Mouse (Mus musculus): ENCODE results near the gene Avil. TPM values are rescaled to one million over a fixed set of nuclear protein-coding genes. Genes with fewer than 3 reads are reported as not detected.

The Avil gene
- total and polyA plus RNA-seq, 3 experiments = 10.1 to 49.7 (median 16.0) TPM

DNA sequence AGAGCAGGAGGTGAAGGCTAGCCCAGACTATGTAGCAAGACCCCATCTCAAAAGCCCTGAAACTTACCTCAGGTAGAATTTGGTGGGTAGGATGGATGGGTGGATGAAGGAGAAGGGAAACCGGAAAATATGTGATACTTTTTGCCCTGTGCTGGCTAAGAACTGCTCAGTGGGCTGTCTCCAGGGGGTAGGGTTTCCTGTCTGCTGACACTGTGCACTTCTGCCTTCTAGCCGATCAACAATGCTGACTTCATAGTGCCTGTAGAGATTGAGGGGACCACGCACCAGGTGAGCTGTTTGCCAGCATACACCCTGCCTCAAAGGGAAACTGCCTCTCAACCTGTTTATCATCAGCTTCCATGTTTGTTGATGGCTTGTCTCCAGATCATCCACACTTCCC is 6.9 kb upstream of the Avil start:
- Histone ChIP-seq H3K36me3 (ENCODE audit: control insufficient read depth in 1 of 2, insufficient read depth in 2 of 2, low read length in 2 of 2) (peaks cover 0 to 4% of the 10 kb centered on the region in 2 experiments; a peak in 1 of 4 replicates), H3K27ac (ENCODE audit: control insufficient read depth, low read depth, low read length) (no peak overlapping the region), H3K27me3 (ENCODE audit: control insufficient read depth in 1 of 2, insufficient read depth in 2 of 2, low read length in 2 of 2) (no peaks in the 10 kb centered on the region), H3K9me3 (replicated peaks; ENCODE audit: insufficient read depth, low read length) (no peaks in the 10 kb centered on the region), H3K9ac (ENCODE audit: control insufficient read depth, low read depth, low read length, poor library complexity, severe bottlenecking) (no peak overlapping the region), H3K4me3 (ENCODE audit: control insufficient read depth in 1 of 2, insufficient read depth in 1 of 2, low read depth in 2 of 2, low read length in 2 of 2) (no peak overlapping the region), H3K79me2 (ENCODE audit: control insufficient read depth, insufficient read depth, low read length, poor library complexity) (no peaks in the 10 kb centered on the region), H3K4me1 (ENCODE audit: control insufficient read depth in 1 of 2, insufficient read depth in 2 of 2, low read length in 2 of 2) (peaks cover 0 to 7% of the 10 kb centered on the region in 2 experiments; a peak in 1 of 4 replicates)
- TF ChIP-seq ZNF384 (IDR thresholded peaks at IDR 0.05; ENCODE audit: low read depth, low read length) (no peak), NELFE (IDR thresholded peaks at IDR 0.05; ENCODE audit: low read depth, low read length) (no peak), BHLHE40 (IDR thresholded peaks at IDR 0.05; ENCODE audit: borderline replicate concordance, low read depth, low read length) (no peak), CTCF (IDR thresholded peaks at IDR 0.05 in 2 of 3, conservative IDR thresholded peaks at IDR 0.05 in 1 of 3; ENCODE audit: control insufficient read depth in 1 of 3, insufficient read depth in 1 of 3, low read depth in 2 of 3, low read length in 3 of 3, poor library complexity in 1 of 3, severe bottlenecking in 1 of 3) (no peak), ZC3H11A (IDR thresholded peaks at IDR 0.05; ENCODE audit: low read depth, low read length) (no peak), TAL1 (IDR thresholded peaks at IDR 0.05; ENCODE audit: low read length) (no peak), E2F4 (IDR thresholded peaks at IDR 0.05; ENCODE audit: borderline replicate concordance, low read depth, low read length) (no peak), CHD2 (IDR thresholded peaks at IDR 0.05; ENCODE audit: low read length) (no peak), POLR2A (IDR thresholded peaks at IDR 0.05; ENCODE audit: control insufficient read depth in 1 of 2, insufficient read depth in 1 of 2, low read depth in 1 of 2, low read length in 2 of 2, poor library complexity in 1 of 2) (no peak), RAD21 (IDR thresholded peaks at IDR 0.05; ENCODE audit: low read depth, low read length) (no peak), JUND (IDR thresholded peaks at IDR 0.05; ENCODE audit: low read depth, low read length) (no peak), USF2 (IDR thresholded peaks at IDR 0.05; ENCODE audit: borderline replicate concordance in 1 of 2, insufficient read depth in 1 of 2, low read depth in 1 of 2, low read length in 2 of 2) (no peak), ELF1 (IDR thresholded peaks at IDR 0.05; ENCODE audit: low read depth, low read length) (no peak), NRF1 (IDR thresholded peaks at IDR 0.05; ENCODE audit: insufficient read depth, low read depth, low read length, poor library complexity, severe bottlenecking) (no peak)
- DNase-seq (ENCODE audit: low read depth, low spot score) = no peak

DNA sequence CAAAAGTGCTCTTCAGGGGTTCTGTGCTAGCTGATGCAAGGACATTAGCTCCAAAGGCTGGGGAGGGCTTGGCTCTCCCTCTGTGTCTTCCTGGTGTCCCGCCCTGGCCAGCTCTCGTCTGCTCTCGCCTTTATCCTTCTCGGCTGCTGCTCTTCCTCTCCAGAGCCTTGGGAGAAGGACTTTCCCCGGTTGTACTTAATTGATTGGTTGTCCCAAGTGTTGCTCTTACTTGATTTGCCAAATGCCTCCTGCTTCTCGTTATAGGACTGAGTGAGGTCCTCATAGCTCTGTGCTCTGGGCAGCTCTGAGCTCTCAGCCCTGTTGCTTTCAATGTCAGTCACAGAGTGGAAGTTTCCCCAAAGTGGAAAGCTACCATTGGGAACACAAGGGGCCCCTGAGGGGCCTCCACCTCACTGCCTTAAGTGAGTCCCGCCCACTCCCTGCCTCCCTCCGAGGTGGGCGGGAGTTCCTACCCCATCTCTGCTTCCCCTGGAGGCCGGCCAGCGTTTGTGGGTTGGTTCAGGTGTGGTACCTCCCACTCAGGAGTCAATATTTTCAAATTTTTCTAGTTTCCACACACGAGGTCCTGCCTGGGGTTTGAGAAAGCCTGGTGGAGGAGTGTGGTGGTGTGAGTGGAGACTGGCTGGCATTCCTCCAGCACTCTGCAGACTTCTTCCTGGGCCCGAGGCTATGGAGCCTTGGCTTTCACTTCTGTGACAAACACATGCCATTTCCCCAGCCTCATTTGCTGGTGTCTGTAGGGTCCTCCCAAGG is 3.0 kb upstream of the Avil start:
- Histone ChIP-seq H3K9me3 (replicated peaks; ENCODE audit: insufficient read depth, low read length) (no peaks in the 10 kb centered on the region), H3K27me3 (ENCODE audit: control insufficient read depth in 1 of 2, insufficient read depth in 2 of 2, low read length in 2 of 2) (no peaks in the 10 kb centered on the region), H3K9ac (ENCODE audit: control insufficient read depth, low read depth, low read length, poor library complexity, severe bottlenecking) (no peak overlapping the region), H3K4me3 (ENCODE audit: control insufficient read depth in 1 of 2, insufficient read depth in 1 of 2, low read depth in 2 of 2, low read length in 2 of 2) (no peak overlapping the region), H3K36me3 (ENCODE audit: control insufficient read depth in 1 of 2, insufficient read depth in 2 of 2, low read length in 2 of 2) (peaks cover 0 to 16% of the 10 kb centered on the region in 2 experiments; a peak in 3 of 4 replicates), H3K27ac (ENCODE audit: control insufficient read depth, low read depth, low read length) (no peak overlapping the region), H3K4me1 (ENCODE audit: control insufficient read depth in 1 of 2, insufficient read depth in 2 of 2, low read length in 2 of 2) (peaks cover 6 to 22% of the 10 kb centered on the region in 2 experiments), H3K79me2 (ENCODE audit: control insufficient read depth, insufficient read depth, low read length, poor library complexity) (peaks cover 9% of the 10 kb centered on the region; the same call in 1 of the 2 replicates)
- no peak for TF ChIP-seq HCFC1 (IDR thresholded peaks at IDR 0.05; ENCODE audit: low read depth, low read length)
- TF ChIP-seq TCF12 (IDR thresholded peaks at IDR 0.05; ENCODE audit: low read depth, low read length) = no peak
- no peak for TF ChIP-seq TAL1 (IDR thresholded peaks at IDR 0.05; ENCODE audit: low read length)
- TF ChIP-seq MEF2A (IDR thresholded peaks at IDR 0.05; ENCODE audit: extremely low read depth, insufficient replicate concordance, low read depth, low read length, poor library complexity, severe bottlenecking) = no peak
- TF ChIP-seq SMC3 (IDR thresholded peaks at IDR 0.05; ENCODE audit: low read depth, low read length) = no peak
- TF ChIP-seq ZMIZ1 (IDR thresholded peaks at IDR 0.05; ENCODE audit: low read depth, low read length) = no peak
- DNase-seq (ENCODE audit: low read depth, low spot score) = no peak
